Mouse (Mus musculus) right cerebral cortex, postnatal 25 days (tissue): Measurements from ENCODE around the gene Erlec1.

Source experiments
- DNase-seq: peaks from one replicate; pipeline ENCODE4 v3.0.0; 2022

Gene Erlec1

GRCm38 (mm10) chr11:30954279-30954725, at the start of gene Erlec1:
Erlec1 (minus strand) TSS chr11:30954335.
- peak; percentile 90 for DNase-seq

- DNase-seq: no peak
These were observed 47.2 kb upstream of the Erlec1 start for GRCm38 (mm10) chr11:31001169-31001908.

DNA sequence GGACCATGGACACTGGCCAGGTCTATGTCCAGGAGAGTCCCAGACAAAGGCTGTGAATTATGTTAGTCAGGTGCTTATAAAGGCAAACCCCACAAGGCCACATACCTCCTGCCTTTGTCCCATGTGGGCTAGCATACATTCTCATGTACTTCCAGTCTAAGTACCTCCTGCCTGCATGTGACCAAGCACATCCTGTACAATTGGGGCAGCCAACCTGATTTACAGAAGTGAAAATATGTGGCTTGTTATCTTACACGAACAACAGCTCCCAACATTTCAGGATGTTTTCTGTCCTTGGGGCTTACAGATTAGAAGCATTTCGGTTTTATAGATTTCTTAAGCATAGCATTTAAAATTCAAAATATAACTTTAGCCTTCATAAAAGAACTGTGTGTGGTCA, 45.9 kb upstream of the Erlec1 start:
- DNase-seq: no peak

DNA sequence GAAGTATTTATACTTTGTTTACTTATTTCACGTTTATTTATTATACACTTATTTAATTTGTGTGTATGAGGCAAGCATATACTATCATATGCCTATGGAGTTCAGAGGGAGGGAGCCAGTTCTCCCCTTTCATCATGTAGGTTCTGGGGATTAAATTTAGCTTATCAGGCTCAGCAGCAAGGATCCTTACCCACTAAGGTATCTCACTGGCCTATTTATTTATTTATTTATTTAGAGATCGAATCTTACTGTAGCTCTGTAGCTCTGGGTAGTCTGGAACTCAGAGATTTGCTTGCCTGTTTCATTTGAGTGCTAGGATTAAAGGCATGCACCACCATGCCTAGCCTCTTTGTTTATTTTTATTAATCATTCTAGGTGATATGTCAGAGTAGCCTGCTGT, 44.6 kb upstream of the Erlec1 start:
- DNase-seq: no peak

DNA sequence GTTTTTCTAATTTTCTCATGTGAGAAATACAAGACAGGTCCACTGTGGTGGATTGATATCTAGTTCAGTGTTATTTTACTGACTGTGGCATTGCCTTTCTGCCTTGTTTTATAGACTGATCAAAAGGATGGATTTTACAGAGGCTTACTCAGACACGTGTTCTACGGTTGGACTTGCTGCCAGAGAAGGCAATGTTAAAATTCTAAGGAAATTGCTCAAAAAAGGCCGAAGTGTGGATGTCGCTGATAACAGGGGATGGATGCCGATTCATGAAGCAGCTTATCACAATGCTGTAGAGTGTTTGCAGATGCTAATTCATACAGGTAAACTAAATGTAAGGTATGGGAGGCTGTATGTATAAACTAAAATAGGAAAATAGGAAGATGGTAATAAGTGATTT, 44.1 kb upstream of the Erlec1 start:
- DNase-seq: no peak

DNA sequence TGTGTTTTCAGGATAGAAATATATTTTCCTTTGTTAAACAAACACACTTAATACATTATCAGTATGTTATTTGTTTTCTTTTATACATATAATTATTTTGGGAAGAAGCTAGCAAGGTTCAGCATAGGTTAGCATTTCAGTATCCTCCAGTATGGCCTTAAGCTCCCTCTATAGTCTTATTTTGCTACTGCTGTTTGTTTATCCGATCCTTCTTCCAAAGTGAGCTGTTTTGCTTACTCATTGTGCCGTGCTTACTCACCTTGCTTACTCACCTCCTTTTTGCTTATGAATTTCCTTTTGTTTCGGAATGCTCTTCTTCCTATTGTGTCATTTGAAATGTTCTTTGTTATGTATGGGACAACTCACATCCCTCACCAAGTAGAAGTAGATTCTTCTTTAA, 42.5 kb upstream of the Erlec1 start:
- no peak for DNase-seq

- no peak for DNase-seq
These were observed 32.5 kb upstream of the Erlec1 start for GRCm38 (mm10) chr11:30986625-30987017.

- peak; percentile 83 for DNase-seq
These were observed 31.9 kb upstream of the Erlec1 start, which contains the start of gene Chac2 for GRCm38 (mm10) chr11:30985877-30986624. Chac2 (minus strand) TSS chr11:30986350.

- DNase-seq: no peak
These were observed 31.1 kb upstream of the Erlec1 start for GRCm38 (mm10) chr11:30985237-30985636.

DNA sequence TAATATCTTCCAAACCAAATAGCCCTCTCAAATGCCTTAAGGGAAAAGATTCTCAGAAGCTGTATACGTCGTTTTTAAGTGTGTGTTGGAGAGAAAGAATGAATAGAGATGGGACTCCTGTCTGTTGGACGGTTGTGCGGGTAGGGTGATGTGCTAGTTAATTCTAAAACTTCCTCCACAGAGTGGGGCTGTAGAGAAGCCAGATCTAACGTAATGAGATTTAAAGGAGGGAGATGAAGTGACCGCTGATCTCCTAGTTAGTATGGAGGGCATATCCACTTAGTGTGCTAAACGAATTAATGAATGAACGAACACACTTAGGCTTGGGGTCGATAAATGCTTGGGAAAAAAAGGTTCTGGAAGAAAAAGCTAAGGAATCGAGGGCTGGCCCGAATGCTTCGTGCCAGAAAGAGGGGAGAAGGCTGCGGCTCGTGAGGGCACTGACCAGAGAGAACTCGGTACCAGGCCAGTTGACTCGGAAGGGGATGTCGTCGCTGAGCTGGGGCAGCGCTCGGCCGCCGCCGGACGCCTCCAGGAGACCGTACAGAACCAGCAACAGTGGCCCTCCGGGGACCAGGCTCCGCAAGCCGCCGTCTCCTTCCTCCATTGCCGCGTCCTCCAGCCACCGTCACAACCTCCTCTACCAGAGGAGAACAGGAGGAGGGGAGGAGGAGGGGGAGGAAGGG, 523 bp downstream of the Erlec1 start:
- peak; percentile 19 for DNase-seq

GRCm38 (mm10) chr11:30952829-30953228, 1.3 kb downstream of the Erlec1 start:
- no peak for DNase-seq

DNA sequence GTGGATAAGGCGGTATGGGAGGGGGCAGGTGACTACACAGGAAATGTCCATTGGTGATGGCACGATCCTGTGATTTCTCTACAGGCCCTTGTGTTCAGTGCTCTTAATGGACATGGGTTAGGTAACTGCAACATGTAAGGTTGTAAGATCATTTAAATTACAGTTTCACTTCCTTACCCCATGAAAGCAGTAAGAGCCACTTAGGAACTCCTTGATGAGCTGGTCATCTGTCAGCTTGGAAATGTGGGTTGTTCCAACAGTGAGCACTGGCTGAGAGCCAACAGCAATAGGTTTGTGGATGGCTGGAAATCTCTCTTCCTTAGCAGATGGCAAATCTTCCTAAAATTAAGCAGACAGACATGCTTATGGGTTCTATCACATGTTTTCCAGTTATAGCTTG, 10.6 kb downstream of the Erlec1 start:
- no peak for DNase-seq

GRCm38 (mm10) chr11:30928498-30928897, 25.6 kb downstream of the Erlec1 start:
- no peak for DNase-seq

GRCm38 (mm10) chr11:30928079-30928478, 26.1 kb downstream of the Erlec1 start:
- no peak for DNase-seq

- no peak for DNase-seq
These were observed 30.9 kb downstream of the Erlec1 start for GRCm38 (mm10) chr11:30923283-30923682.

GRCm38 (mm10) chr11:30920641-30921040, 33.5 kb downstream of the Erlec1 start:
- DNase-seq: no peak

DNA sequence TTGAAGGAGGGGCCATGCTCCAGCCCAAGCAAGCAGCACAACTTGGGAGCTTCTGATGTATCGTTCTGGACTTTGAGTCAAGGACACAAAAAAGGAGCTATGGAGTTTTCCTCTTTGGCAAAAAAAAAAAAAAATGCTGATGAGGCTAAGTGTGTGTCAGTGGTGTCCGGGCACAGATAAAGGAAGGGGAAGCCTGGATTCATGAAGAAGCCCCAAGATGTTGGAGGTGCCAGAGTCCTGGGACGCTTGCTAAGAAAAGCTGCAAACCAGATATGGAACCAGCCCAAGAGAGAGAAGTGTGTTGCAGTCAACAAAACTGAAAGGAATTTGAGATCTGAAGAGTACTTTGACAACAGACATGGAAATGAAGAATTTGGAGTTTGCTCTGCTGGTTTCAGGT, 41.8 kb downstream of the Erlec1 start:
- DNase-seq: no peak

- DNase-seq: no peak
These were observed 54.8 kb downstream of the Erlec1 start for GRCm38 (mm10) chr11:30899312-30899711.

GRCm38 (mm10) chr11:30896201-30896600, 57.9 kb downstream of the Erlec1 start:
- no peak for DNase-seq

DNA sequence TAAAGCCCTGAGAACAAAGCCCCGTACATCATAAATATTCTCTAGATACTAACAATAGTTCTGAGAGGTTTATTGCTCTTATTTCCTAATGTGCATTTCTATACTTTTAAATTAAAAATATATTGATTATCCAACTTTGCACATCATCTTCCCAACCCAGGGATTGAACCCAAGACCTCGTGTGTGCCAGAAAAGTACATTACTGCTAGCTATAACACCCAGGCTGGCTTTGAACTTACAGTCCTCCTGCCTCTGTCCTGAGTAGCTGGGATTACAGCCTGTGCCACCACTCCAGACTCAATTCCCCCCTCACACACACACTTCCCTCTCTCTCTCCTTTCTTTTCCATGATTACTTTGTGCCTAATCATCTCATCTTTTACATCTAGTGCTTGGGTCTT, 66.0 kb downstream of the Erlec1 start:
- no peak for DNase-seq

GRCm38 (mm10) chr11:30885171-30885871, 68.8 kb downstream of the Erlec1 start, which contains the start of the genes Gpr75 and Asb3:
Gpr75 (plus strand) TSS chr11:30885358.
Asb3 (plus strand) TSS chr11:30885416.
- peak; percentile 80 for DNase-seq
